Mouse (Mus musculus) thymus, adult 2 months (tissue): ENCODE data around the gene Serpina1e.
"Not testable (repeated sequence)": the region's sequence is repeated elsewhere in the genome, so short reads cannot be mapped to it uniquely, and the experiment has no call there.

ENCODE experiments used
- CTCF ChIP-seq: fragments of 200-500 bp; IDR thresholded peaks from 2 replicates; pipeline ENCODE4 v1.5.1; 2012; ENCODE audit warnings: mild to moderate bottlenecking, control low read depth, low read length, moderate library complexity, borderline replicate concordance; ENCODE audit not compliant: control insufficient read depth, poor library complexity, insufficient read depth; ENCODE audit errors: extremely low read depth
- POLR2A ChIP-seq: fragments of 200-500 bp; IDR thresholded peaks from 2 replicates; pipeline ENCODE4 v1.6.1; 2012; ENCODE audit warnings: mild to moderate bottlenecking, low read length, control low read depth, moderate library complexity; ENCODE audit not compliant: control insufficient read depth, poor library complexity, insufficient read depth; ENCODE audit errors: extremely low read depth

GRCm38 (mm10) chr12:103904837-103905340 lies 53.9 kb downstream of the Serpina1e start, which contains the start of gene Serpina1c:
- not testable (repeated sequence) for TF ChIP-seq POLR2A, CTCF
